Mouse (Mus musculus) stomach, embryonic 14.5 days (tissue): Measurements from ENCODE around the gene Gm5415. TPM values are rescaled to one million over a fixed set of nuclear protein-coding genes. Genes with fewer than 3 reads are reported as not detected.
"Not testable (repeated sequence)": the region's sequence is repeated elsewhere in the genome, so short reads cannot be mapped to it uniquely, and the experiment has no call there.

Source experiments
- ATAC-seq: fragments of 200-750 bp; cut with Nextera tagmentation; 2 replicates; pipeline ENCODE4 v1.8.0; 2017; ENCODE audit warnings: low read depth, moderate TSS enrichment; ENCODE audit not compliant: insufficient number of reproducible peaks, insufficient read depth, low FRiP score
- H3K27ac ChIP-seq: fragments of 300-500 bp; sonication (generic); 2 replicates; pipeline ENCODE4 v1.5.1; 2014; ENCODE audit warnings: mild to moderate bottlenecking, low read length, moderate library complexity, mixed read lengths
- H3K27me3 ChIP-seq: fragments of 300-500 bp; sonication (generic); 2 replicates; pipeline ENCODE4 v1.6.1; 2014; ENCODE audit warnings: low read length, control low read depth, mixed read lengths; ENCODE audit not compliant: control insufficient read depth, insufficient read depth
- H3K36me3 ChIP-seq: fragments of 300-500 bp; sonication (generic); 2 replicates; pipeline ENCODE4 v1.6.1; 2014; ENCODE audit warnings: mild to moderate bottlenecking, control low read depth, low read length, moderate library complexity, mixed read lengths; ENCODE audit not compliant: control insufficient read depth, insufficient read depth
- H3K4me1 ChIP-seq: fragments of 300-500 bp; sonication (generic); 2 replicates; pipeline ENCODE4 v1.6.1; 2014; ENCODE audit warnings: low read length, control low read depth, mixed read lengths; ENCODE audit not compliant: control insufficient read depth, insufficient read depth
- H3K4me2 ChIP-seq: fragments of 300-500 bp; sonication (generic); replicated peaks from 2 replicates; pipeline ENCODE4 v1.6.1; 2014; ENCODE audit warnings: low read depth, low read length, control low read depth
- H3K4me3 ChIP-seq: fragments of 300-500 bp; sonication (generic); 2 replicates; pipeline ENCODE4 v1.5.1; 2014; ENCODE audit warnings: low read depth, low read length, control low read depth
- H3K9ac ChIP-seq: fragments of 300-500 bp; sonication (generic); replicated peaks from 2 replicates; pipeline ENCODE4 v1.6.1; 2014; ENCODE audit warnings: low read depth, mild to moderate bottlenecking, control low read depth, low read length, moderate library complexity, mixed read lengths
- H3K9me3 ChIP-seq: fragments of 300-500 bp; sonication (generic); 2 replicates; pipeline ENCODE4 v1.6.1; 2016; ENCODE audit warnings: low read depth, low read length, control low read depth; ENCODE audit not compliant: control insufficient read depth
- WGBS: fragments of 180-500 bp; shearing (Covaris S2); extraction: QIAGEN DNeasy Blood & Tissue Kit; methylation state at CpG from one replicate; pipeline ENCODE4 v1.1.7; 2014; 5-methylcytosine and 5-hydroxymethylcytosine counted together
- polyA plus RNA-seq: library from polyadenylated mRNA; unstranded; fragments of >200 nt; fragmentation: Nextera tagmentation; extraction: Ambion mirVana; gene quantifications from 2 replicates; pipeline ENCODE4 v1.2.1, GENCODE M21; 2014

The Gm5415 gene
- polyA plus RNA-seq: 0.18 and 0.29 TPM in 2 replicates

DNA sequence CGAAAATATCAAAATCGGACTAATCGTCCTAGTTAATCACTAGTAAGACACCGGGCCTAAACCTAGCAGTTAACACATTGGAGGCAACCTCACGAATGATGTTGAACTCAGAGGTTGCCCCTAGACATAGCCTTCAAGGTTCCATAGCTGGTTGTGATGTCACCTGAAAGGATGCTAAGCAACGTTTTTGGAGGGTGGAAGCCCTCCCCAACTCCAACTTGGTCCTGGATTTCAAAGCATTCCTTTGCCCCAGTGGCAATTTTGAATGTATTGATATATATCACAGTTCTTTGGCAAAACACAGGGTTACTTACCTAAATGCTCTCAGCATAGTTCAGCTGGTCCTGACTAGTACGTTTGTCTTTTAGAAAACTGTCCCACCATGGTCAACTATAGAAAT lies at the start of gene Gm5415:
Gene Gm5415, minus strand, starts transcription at position 101 of the 400 bp plus-strand sequence.
- H3K9me3 ChIP-seq, ATAC-seq, H3K4me1 ChIP-seq, H3K27ac ChIP-seq, H3K4me2 ChIP-seq, H3K36me3 ChIP-seq, H3K9ac ChIP-seq, H3K4me3 ChIP-seq, H3K27me3 ChIP-seq: not testable (repeated sequence)
- WGBS: 79% methylated on average over 2 of the region's 7 CpGs

- Histone ChIP-seq H3K4me1 (no peaks in the 10 kb centered on the region), H3K27ac (no peak overlapping the region), H3K9ac (no peak overlapping the region), H3K36me3 (no peaks in the 10 kb centered on the region), H3K27me3 (no peaks in the 10 kb centered on the region), H3K9me3 (no peaks in the 10 kb centered on the region), H3K4me3 (no peak overlapping the region), H3K4me2 (no peak overlapping the region)
- 92% methylated on average over 2 of the region's 2 CpGs for WGBS
- no peak for ATAC-seq
Measured at GRCm38 (mm10) chr1:32568901-32569300, 21.8 kb upstream of the Gm5415 start.

DNA sequence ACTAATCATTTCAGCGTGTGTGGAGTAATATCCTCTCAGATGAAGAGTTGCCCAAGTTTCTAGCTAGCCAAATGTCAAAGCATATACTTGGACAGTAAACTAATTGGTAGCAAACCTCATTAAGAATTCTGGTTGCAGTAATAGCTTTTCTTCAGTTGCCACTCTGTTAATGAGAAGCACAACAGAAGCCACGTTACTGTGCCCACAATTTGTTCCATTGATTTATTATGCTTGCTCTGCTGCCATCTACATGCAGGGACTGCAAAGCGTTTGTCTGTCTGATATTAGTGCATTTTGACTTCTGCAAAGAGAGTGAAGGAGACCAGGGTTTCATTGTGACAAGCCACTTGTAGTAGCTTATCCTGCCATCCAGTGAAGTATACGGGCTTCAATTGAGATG lies 6.8 kb upstream of the Gm5415 start:
- no peak for ATAC-seq
- Histone ChIP-seq H3K4me1 (no peaks in the 10 kb centered on the region), H3K36me3 (no peaks in the 10 kb centered on the region), H3K4me3 (no peak overlapping the region), H3K9me3 (no peaks in the 10 kb centered on the region), H3K9ac (no peak overlapping the region), H3K4me2 (no peak overlapping the region), H3K27me3 (no peaks in the 10 kb centered on the region), H3K27ac (no peak overlapping the region)
- 53% methylated on average over 4 of the region's 4 CpGs for WGBS

- no peak overlapping the region for H3K4me3 ChIP-seq
- no peaks in the 10 kb centered on the region for H3K4me1 ChIP-seq
- no peaks in the 10 kb centered on the region for H3K9me3 ChIP-seq
- H3K27me3 ChIP-seq: no peaks in the 10 kb centered on the region
- no peak for ATAC-seq
- no peak overlapping the region for H3K27ac ChIP-seq
- H3K4me2 ChIP-seq: no peak overlapping the region
- WGBS: 88% methylated on average over 3 of the region's 3 CpGs
- no peak overlapping the region for H3K9ac ChIP-seq
- no peaks in the 10 kb centered on the region for H3K36me3 ChIP-seq
Measured at GRCm38 (mm10) chr1:32553459-32553858, 6.4 kb upstream of the Gm5415 start.

- no peak overlapping the region for H3K27ac ChIP-seq
- no peak overlapping the region for H3K4me2 ChIP-seq
- ATAC-seq: no peak
- H3K36me3 ChIP-seq: no peaks in the 10 kb centered on the region
- no peaks in the 10 kb centered on the region for H3K27me3 ChIP-seq
- no peaks in the 10 kb centered on the region for H3K4me1 ChIP-seq
- 93% methylated on average over 6 of the region's 6 CpGs for WGBS
- H3K9me3 ChIP-seq: no peaks in the 10 kb centered on the region
- no peak overlapping the region for H3K4me3 ChIP-seq
- H3K9ac ChIP-seq: no peak overlapping the region
Measured at GRCm38 (mm10) chr1:32503381-32503780, 43.7 kb downstream of the Gm5415 start.
